Mouse (Mus musculus) G1E-ER4 (cell line): ENCODE data around the gene Trim66. TPM values are rescaled to one million over a fixed set of nuclear protein-coding genes. Genes with fewer than 3 reads are reported as not detected.

Source experiments
- GATA1 ChIP-seq: IDR thresholded peaks from one replicate; pipeline ENCODE4 v1.8.0; 2012; ENCODE audit warnings: low read length, inconsistent platforms
- polyA plus RNA-seq: library from polyadenylated mRNA; stranded (reverse); fragments of >175 nt; gene quantifications from 2 replicates; pipeline ENCODE4 v1.2.3, GENCODE M21; 2012

Gene Trim66
- polyA plus RNA-seq, 1 experiment = 0.01 TPM

DNA sequence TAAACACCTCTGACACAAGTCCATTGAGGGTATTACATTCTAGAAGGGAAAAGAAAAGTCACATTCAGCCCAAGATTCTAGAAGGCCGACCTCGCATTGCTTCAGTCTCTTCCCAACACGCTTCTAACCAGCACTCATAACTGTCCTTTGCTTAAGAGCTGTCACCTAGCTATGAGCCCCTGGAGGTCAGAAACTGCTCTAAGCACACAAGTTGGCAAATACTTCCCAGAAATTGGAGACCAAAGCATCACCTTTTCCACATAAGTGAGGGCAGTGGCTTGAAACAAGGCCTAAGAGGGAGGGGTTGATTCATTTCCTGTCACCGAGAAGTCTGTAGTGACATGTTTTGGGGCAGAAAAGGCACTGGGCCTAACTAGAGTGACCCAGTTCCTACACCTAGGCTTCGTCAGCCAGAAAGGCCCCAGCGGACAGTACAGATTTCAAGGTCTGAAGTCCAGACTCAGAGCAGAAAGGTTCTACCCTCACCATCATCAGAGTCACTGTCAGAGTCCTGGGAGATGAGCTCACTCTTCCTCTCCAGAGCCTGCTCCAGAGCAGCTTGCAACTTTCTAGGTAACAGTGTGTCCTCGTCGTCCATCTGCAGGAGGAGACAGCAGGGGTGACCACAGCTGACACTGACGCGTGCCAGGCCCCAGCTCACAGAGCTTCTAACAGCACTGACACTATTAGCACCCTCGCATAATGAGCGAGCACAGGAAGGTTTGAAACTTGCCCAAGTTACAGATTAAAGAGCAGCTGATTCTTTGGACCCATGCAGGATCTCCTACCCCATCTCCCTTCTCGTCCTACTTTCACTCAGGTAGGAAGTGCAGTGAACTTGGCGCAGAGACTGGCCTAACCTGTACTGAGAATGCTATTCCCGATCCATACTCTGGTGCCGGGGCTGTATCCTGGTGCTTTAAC is 18.1 kb upstream of the Trim66 start:
- TF ChIP-seq GATA1 = no peak

DNA sequence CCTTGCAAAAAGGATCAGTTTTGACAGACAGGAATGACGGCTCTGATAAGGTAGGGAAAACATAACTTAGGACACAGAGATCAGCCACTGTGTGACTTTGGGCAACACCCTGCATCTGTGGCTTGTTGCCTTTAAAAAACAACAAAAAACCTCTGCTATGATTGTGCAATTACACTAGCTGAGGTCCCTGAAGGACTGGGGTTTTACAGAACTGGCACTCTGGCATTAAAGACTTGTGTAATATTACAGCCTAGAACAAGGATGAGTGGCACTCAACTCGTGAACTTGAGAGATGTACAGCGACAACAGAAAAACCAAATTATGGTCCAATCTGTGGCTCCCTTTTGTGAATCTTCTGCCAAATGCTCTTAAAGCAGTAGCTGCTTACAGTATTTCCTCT is 16.8 kb upstream of the Trim66 start:
- no peak for TF ChIP-seq GATA1

DNA sequence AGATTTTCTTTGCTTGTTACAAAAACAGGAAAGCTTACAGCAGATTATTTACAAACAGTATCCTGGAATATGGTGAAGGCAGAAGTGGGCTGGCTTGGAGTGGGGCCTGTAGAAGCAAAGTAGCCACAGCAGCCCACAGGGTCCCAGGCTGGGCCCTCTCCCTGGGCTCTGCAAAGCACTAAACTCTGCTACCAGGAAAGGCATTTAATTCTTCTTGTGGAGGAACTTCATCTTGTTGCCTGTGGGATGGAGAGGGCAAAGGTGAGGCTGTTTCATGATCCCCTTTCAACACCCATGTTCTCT is 16.5 kb upstream of the Trim66 start:
- TF ChIP-seq GATA1 = no peak

DNA sequence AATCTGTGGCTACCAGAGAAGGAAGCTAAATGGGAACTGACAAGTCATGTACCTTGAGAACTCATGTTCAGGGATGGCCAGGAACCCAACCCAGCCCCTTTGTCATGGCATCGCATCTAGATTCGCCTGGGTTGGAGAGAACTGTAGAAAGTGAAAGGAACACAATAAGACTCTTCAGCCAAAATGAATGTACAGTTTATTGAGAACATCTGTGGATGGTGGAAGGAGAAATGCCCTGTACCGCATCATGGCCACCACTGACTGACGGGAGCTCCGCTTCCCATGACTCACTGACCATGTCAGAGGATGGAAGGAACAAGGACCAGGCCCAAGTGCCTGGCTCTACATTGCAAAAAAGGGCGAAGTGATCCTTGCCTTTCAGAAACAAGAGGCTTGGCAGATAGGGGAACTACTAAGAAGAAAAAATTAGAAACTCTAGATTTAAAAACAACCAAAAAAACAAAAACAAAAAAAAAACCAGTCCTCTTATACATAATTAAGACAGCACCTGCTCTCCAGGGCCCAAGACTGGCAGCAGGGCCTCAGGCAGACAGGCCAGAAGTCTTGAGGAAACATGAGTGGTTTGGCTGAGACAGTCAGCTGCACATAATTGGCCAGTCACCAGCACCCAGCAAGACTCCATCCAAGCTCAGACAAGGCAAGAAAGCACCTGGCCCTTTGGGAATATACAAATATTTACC is 16.0 kb upstream of the Trim66 start:
- no peak for TF ChIP-seq GATA1

DNA sequence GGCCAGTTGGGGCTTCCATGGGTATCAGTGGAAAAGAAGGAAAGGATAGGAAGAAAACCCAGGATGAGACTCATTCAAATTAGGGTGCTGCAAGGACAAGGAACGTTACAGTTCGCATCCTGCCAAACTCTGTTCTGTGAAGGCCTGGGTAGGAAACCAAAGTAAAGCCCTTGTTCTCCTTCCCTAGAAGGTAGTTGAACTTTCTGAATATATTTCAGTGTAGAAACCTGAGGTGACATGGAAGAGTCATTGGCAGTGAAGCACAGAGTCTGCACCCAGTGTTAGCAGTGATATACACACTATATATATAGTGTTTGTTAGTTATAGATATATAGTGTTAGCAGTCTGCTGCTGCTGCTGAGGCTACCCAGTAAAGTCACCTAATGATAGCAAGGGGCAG is 15.4 kb upstream of the Trim66 start:
- no peak for TF ChIP-seq GATA1

DNA sequence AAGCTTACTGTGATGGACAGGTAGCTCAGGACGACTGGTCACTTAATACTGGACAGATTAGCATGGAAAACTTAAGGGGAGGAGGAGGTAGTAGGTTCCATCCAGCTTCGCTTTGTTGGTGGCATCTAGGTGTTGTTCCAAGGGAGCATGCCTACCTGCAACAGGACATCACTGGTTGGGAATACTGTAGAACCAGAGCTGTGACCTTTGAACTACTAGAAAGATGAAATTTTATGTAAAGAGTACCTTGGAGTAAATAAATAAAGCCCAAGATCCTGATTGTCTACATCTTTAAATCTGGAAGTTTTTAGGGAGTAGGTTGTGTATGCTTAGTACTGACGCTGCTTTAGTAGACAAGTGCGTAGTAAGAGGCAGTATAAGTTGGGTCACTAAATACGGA is 14.2 kb upstream of the Trim66 start:
- TF ChIP-seq GATA1 = no peak

DNA sequence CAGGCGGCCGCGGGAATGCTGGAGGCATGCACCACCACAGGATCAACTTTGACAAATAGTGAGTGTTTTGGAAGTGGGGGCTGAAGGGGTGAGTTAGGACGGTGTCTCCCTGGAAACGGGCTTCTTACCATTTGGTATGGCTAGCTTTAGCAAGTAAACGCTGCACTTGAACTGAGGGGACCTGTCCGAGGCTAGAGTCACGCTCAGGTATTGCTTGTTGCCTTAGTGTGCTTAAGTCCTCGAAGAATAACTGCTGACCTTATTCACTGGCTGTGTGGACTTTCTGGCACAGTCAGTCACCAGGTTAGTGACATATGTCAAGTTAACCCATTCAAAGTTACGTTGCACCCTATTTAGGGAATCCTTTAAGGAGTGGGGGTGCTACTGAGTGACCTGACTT is 12.0 kb upstream of the Trim66 start:
- TF ChIP-seq GATA1 = no peak

DNA sequence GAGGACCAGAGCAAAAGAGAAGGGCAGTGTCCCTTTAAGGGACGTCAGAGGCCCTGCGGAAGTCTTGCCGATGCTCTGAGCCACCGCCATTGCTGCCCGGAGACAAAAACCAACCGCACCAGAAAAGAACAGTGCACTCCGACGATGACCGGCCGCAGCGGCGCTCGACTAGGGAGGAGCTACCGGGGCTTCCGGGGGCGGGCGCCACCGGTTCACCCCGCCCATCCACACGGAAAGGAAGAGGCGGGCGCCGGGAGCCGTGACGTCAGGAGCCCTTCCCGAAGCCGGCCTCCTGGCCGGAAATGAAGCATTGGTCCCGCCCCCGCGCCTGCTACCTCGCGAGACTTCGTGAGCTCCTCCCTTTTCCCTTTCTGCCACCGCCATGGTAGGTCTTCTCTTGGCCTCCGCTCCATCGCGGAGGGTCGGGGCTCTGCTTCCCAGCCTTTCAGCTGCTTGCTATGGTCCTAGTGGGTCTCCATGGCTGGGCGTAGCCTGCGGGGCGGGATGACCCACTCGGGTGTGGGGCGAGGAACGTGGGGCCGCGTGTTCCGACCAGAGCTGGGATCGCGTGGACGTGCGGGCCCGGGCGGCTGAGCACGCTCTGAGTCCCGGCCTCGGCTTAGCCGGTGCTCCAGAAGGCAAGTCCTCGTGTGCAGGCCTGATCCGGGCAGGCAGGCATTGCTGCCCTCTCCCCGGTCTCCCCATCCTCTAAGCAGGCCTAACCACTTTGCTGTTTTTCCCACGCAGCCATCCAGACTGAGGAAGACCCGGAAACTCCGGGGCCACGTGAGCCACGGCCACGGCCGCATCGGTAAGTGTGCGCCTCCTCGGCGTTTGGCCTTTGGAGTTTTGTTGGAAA is 11.1 kb upstream of the Trim66 start, which contains the start of gene Rpl27a:
Gene Rpl27a (plus strand): TSS at position 310 of the 859 bp plus-strand sequence.
- no peak for TF ChIP-seq GATA1

DNA sequence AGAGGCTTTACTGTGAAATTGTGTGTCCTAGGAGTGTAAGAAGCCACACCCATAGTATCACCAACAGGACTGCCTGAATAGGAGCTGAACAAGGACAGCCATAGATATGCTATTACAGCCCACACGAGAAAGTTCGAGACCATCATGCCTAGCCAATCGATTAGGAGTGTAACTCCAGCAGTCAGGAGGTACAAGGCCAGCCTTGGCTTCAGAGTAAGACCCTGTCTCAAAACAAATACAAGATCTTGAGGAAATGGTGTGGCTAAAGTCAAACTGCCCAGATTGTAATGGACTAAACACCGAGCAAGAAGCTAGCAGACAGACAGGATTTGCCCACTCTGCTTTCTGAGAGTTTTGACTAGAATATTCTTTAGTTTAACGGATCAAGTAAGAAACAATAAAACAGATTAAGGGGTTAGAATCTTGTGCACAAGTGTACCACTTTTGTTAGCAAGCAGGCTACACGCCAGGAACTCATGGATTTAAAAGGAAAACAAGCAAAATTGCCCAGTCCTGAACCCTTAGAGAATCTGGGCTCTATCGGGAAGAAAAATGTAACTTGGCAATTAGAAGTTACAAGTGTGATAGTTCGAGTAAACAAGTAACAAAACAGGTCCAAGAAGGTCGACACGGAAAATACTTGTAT is 10.2 kb upstream of the Trim66 start:
- TF ChIP-seq GATA1 = no peak

DNA sequence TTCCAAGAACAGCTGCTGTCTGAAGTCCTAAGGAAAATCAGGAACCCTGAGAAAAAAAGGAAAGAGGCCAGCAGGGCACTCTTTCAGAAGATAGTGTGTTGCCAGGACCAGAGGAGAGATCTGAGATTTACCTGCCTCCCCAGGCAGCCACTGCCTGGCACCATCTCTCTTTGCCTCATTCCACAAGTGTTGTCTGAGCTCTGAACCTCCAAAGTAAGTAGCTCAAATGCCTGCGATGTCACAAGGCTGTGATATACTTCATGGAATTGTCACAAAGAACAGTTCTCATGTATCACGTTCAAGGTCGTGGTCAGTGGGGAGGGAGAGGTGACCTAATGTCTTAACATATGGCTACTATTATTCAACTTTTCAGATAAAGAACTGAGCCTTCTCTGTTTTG is 8.6 kb upstream of the Trim66 start:
- no peak for TF ChIP-seq GATA1

DNA sequence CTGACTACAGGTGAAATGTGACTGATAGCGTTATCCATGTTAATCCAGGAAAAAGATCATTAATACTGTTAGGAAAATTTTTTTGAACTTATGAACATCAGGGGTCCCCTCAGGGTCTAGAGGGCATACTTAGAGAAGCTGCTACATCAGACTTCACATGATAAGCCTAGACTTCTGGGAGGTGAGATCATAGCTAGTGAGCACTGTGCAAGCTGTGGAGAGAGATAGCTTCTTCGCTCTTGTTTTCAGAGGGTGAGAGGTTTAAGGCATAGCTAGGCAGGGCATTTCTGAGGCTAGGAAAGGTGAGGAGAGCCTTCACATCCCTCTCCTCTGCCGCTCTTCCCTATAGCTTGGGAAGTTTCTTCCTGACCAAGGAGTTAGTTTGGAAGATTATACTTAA is 3.9 kb upstream of the Trim66 start:
- TF ChIP-seq GATA1 = no peak

DNA sequence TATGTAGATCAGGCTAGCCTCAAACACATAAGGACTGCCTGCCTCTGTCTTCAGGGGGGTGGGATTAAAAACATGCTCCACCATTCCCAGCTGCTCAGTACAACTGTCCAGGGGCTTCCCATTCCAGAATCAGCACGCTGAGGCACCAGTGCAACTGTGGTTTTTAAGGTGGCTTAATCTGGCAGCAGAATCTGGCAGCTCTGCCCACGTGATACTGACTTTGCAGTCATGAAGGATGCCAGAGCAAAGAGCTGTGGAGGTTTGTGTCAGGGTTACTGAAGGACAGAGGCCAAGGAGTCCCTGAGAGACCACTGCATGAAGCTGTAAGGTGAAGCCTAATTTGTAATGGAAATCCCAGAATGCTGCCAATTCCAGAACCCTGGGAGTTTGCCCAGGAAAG is 2.9 kb upstream of the Trim66 start:
- no peak for TF ChIP-seq GATA1

DNA sequence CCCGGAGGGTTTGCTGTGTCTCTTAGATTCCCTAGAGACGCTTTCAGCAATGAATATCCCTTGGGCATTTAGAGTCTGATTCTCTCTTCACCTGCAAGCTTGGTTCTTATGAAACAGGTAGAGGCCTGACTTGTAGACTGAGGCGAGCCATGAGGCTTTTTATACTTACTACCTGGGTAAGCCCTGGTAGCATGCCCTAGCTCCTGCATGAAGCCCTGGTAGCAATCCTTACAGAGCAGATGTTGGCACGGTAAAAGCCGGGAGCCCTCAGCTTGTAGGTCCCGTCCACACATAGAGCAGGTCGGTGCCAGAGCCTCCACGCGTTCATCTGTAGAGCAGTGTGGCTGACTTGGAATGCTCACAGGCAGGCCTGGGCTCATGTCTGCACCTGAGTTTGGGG is 362 bp downstream of the Trim66 start:
- TF ChIP-seq GATA1 = no peak

DNA sequence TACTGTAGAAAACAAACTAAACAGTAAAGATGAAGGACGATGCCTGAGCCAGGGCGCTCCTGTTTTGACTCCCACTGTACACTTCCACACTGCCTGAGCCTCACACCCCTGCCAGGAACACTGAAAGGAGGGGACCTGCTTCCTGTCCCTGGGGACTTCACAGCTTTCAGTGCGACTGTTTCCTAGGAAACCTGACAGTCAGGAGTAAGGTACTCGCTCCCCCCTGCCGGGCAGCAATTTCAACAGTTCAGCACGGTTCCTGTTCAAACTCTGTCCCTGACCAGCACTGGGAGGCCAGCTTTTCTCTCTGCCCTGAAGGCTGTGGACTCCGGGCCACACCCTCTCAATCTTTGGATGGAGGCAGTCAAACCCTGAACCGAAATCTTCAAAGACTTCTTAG is 815 bp downstream of the Trim66 start:
- TF ChIP-seq GATA1 = no peak

DNA sequence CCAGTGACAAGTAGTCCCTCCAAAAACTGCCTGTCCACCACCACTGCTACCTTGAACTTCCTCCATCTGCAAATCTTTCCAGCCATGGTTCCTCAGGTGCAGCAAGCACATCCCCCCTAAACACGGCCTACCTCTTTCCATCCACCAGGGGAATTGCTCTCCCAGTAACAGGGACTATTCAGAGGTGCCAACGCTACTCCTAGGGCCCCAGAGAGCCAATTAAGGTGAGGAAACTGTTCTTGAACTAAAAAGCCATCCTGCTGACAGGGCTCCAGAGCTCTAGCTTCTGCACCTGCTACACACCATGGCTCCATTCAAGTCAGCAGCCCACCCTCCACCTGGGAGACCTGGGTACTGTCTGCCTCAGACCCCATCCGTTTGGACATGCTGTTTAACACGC is 10.4 kb downstream of the Trim66 start:
- TF ChIP-seq GATA1 = no peak
